Mouse (Mus musculus) stomach, embryonic 15.5 days (tissue): ENCODE data around the gene Erich3. TPM values are rescaled to one million over a fixed set of nuclear protein-coding genes. Genes with fewer than 3 reads are reported as not detected.

ENCODE experiments used
- ATAC-seq: fragments of 200-750 bp; cut with Nextera tagmentation; 2 replicates; pipeline ENCODE4 v1.8.0; 2017; ENCODE audit warnings: low read depth, moderate number of reproducible peaks, moderate TSS enrichment; ENCODE audit not compliant: insufficient read depth, low FRiP score
- H3K27ac ChIP-seq: fragments of 300-500 bp; sonication (generic); 2 replicates; pipeline ENCODE4 v1.5.1; 2015; ENCODE audit warnings: mild to moderate bottlenecking, inconsistent platforms
- H3K27me3 ChIP-seq: fragments of 300-500 bp; sonication (generic); replicated peaks from 2 replicates; pipeline ENCODE4 v1.6.1; 2015; ENCODE audit warnings: inconsistent platforms
- H3K36me3 ChIP-seq: fragments of 300-500 bp; sonication (generic); 2 replicates; pipeline ENCODE4 v1.6.1; 2015; ENCODE audit warnings: inconsistent platforms
- H3K4me1 ChIP-seq: fragments of 300-500 bp; sonication (generic); 2 replicates; pipeline ENCODE4 v1.6.1; 2015; ENCODE audit warnings: inconsistent platforms
- H3K4me2 ChIP-seq: fragments of 300-500 bp; sonication (generic); 2 replicates; pipeline ENCODE4 v1.6.1; 2015; ENCODE audit warnings: mild to moderate bottlenecking, inconsistent platforms
- H3K4me3 ChIP-seq: fragments of 300-500 bp; sonication (generic); replicated peaks from 2 replicates; pipeline ENCODE4 v1.5.1; 2015; ENCODE audit warnings: inconsistent platforms
- H3K9ac ChIP-seq: fragments of 300-500 bp; sonication (generic); 2 replicates; pipeline ENCODE4 v1.6.1; 2015; ENCODE audit warnings: inconsistent platforms
- H3K9me3 ChIP-seq: fragments of 300-500 bp; sonication (generic); 2 replicates; pipeline ENCODE4 v1.6.1; 2016; ENCODE audit warnings: inconsistent platforms
- WGBS: fragments of 180-500 bp; shearing (Covaris S2); methylation state at CpG from one replicate; pipeline ENCODE4 v1.1.7; 2015; 5-methylcytosine and 5-hydroxymethylcytosine counted together
- polyA plus RNA-seq: library from polyadenylated mRNA; unstranded; fragments of >200 nt; fragmentation: Nextera tagmentation; extraction: Ambion mirVana; gene quantifications from 2 replicates; pipeline ENCODE4 v1.2.1, GENCODE M21; 2015

Gene Erich3
- polyA plus RNA-seq, 1 experiment from 2014 or later, result 0.10 TPM

GRCm38 (mm10) chr3:154741496-154741895 is 77.8 kb downstream of the Erich3 start:
- WGBS, result 66% methylated on average over 5 of the region's 5 CpGs
- no peak overlapping the region for H3K4me2 ChIP-seq
- no peak for ATAC-seq

GRCm38 (mm10) chr3:154742927-154743326 is 79.3 kb downstream of the Erich3 start:
- Histone ChIP-seq H3K27ac (no peak overlapping the region), H3K9ac (no peak overlapping the region), H3K4me3 (no peak overlapping the region), H3K4me2 (no peak overlapping the region), H3K4me1 (no peaks in the 10 kb centered on the region), H3K27me3 (no peaks in the 10 kb centered on the region), H3K9me3 (no peaks in the 10 kb centered on the region), H3K36me3 (no peaks in the 10 kb centered on the region)
- ATAC-seq, result no peak
- WGBS, result 56% methylated on average over 5 of the region's 5 CpGs

More at GRCm38 (mm10) chr3:154741496-154741895, 77.8 kb downstream of the Erich3 start:
- Histone ChIP-seq H3K36me3 (no peaks in the 10 kb centered on the region), H3K4me3 (no peak overlapping the region), H3K27ac (no peak overlapping the region), H3K9ac (no peak overlapping the region), H3K4me1 (no peaks in the 10 kb centered on the region), H3K27me3 (no peaks in the 10 kb centered on the region), H3K9me3 (no peaks in the 10 kb centered on the region)

GRCm38 (mm10) chr3:154744317-154744716 is 80.7 kb downstream of the Erich3 start:
- H3K27me3 ChIP-seq, result no peaks in the 10 kb centered on the region
- 84% methylated on average over 2 of the region's 2 CpGs for WGBS

DNA sequence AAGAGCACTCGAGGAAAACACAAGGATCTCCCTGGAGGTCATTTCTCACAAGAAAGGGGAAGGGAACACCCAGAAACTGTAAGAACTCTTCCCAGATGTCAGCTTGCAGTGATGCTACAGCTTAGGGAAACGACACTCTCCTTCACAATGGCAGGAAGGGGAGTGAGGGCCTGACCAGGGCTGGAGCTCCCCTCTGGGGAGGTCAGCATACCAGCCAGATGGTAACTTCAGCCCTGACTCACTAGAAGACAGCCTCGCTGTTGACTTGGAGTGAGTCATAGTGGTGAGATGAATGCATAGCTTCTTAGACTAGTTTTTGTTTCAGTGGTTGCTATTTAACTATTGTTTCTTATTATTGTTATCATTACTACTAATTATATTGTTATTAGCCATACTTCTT is 90.8 kb downstream of the Erich3 start:
- Histone ChIP-seq H3K27ac (no peak overlapping the region), H3K9ac (no peak overlapping the region), H3K4me2 (no peak overlapping the region), H3K36me3 (no peaks in the 10 kb centered on the region), H3K9me3 (no peaks in the 10 kb centered on the region), H3K4me3 (no peak overlapping the region), H3K4me1 (no peaks in the 10 kb centered on the region), H3K27me3 (no peaks in the 10 kb centered on the region)
- ATAC-seq, result no peak
- 39% methylated on average over 3 of the region's 3 CpGs for WGBS

More at GRCm38 (mm10) chr3:154744317-154744716, 80.7 kb downstream of the Erich3 start:
- H3K9ac ChIP-seq, result no peak overlapping the region
- H3K4me3 ChIP-seq, result no peak overlapping the region
- H3K36me3 ChIP-seq, result no peaks in the 10 kb centered on the region
- no peak overlapping the region for H3K27ac ChIP-seq
- ATAC-seq, result no peak
- no peaks in the 10 kb centered on the region for H3K9me3 ChIP-seq
- H3K4me1 ChIP-seq, result no peaks in the 10 kb centered on the region
- no peak overlapping the region for H3K4me2 ChIP-seq

DNA sequence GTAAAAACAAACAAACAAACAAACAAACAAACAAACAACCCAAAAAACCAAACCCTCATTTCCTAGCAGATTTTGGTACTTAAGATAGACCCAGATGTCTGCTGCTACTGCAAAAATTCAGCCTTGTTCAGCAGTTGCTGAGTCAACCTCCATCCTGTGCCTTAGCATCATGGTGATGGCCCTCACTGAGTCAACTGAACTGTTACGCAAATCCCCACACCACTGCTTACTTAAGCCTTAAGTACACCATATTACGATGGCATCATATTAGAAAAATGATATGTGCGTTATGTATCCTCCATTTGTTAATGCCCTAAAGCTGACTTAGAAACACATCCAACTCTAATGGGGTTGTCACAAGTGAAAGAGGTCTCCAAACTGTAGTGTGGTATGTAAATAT is 91.6 kb downstream of the Erich3 start:
- 72% methylated on average over 3 of the region's 3 CpGs for WGBS
- Histone ChIP-seq H3K9ac (no peak overlapping the region), H3K9me3 (no peaks in the 10 kb centered on the region), H3K4me1 (no peaks in the 10 kb centered on the region), H3K4me2 (no peak overlapping the region), H3K36me3 (no peaks in the 10 kb centered on the region), H3K27me3 (no peaks in the 10 kb centered on the region), H3K27ac (no peak overlapping the region), H3K4me3 (no peak overlapping the region)
- no peak for ATAC-seq

- H3K36me3 ChIP-seq, result no peaks in the 10 kb centered on the region
- no peaks in the 10 kb centered on the region for H3K27me3 ChIP-seq
- no peaks in the 10 kb centered on the region for H3K9me3 ChIP-seq
- no peak overlapping the region for H3K4me3 ChIP-seq
- no peak overlapping the region for H3K9ac ChIP-seq
- 69% methylated on average over 3 of the region's 3 CpGs for WGBS
- no peak for ATAC-seq
- H3K4me2 ChIP-seq, result no peak overlapping the region
- H3K27ac ChIP-seq, result no peak overlapping the region
- H3K4me1 ChIP-seq, result no peaks in the 10 kb centered on the region
Measured at GRCm38 (mm10) chr3:154758089-154758488, 94.4 kb downstream of the Erich3 start.

GRCm38 (mm10) chr3:154761108-154761507 is 97.4 kb downstream of the Erich3 start:
- no peak for ATAC-seq
- Histone ChIP-seq H3K4me1 (no peaks in the 10 kb centered on the region), H3K9me3 (no peaks in the 10 kb centered on the region), H3K36me3 (no peaks in the 10 kb centered on the region), H3K27me3 (no peaks in the 10 kb centered on the region), H3K4me3 (no peak overlapping the region), H3K9ac (no peak overlapping the region), H3K4me2 (no peak overlapping the region), H3K27ac (no peak overlapping the region)
- WGBS, result 77% methylated on average over 3 of the region's 3 CpGs

DNA sequence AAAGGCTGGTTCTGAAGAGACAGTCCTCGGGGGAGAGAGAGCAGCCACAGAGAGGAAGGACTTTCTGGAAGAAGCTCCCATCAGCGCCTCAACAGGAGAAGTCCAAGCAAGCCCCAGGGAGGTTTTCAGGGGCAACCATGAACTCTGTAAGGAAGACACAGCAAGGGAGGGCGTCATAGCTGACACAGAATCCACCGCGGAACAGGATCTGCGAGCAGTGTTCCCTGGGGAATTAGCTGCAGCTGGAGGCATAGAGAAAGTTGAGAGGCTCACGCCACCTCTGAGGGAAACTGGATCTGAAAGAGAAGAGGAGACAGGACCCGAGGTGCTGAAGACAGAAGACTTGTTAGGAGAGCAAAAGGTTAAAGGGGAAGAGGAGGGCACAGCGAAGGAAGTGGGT is 99.7 kb downstream of the Erich3 start:
- H3K9ac ChIP-seq, result no peak overlapping the region
- H3K27ac ChIP-seq, result no peak overlapping the region
- no peaks in the 10 kb centered on the region for H3K36me3 ChIP-seq
- no peak for ATAC-seq
- H3K4me1 ChIP-seq, result no peaks in the 10 kb centered on the region
- no peaks in the 10 kb centered on the region for H3K9me3 ChIP-seq
- no peak overlapping the region for H3K4me3 ChIP-seq
- no peaks in the 10 kb centered on the region for H3K27me3 ChIP-seq
- WGBS, result 54% methylated on average over 9 of the region's 9 CpGs
- H3K4me2 ChIP-seq, result no peak overlapping the region

DNA sequence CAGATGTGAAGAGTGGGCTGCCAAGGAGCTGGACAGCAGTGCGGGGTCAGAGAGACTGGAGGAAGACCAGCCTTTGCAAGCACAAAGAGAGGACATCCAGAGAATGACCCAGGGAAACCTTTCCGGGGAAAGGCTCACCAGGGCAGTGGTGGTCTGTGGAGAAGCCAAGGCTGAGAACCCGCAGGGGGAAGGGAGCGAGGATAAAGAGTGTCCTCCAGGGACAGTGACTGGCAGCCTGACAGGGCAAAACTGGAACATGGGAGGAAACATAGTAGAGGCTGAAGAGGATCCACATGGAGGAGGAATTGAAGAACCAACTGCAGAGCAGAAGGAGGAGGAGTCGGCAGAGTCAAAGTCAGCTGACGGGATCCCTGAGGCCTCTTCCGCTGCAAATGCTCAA is 100.5 kb downstream of the Erich3 start:
- Histone ChIP-seq H3K4me1 (no peaks in the 10 kb centered on the region), H3K4me3 (no peak overlapping the region), H3K27me3 (no peaks in the 10 kb centered on the region), H3K9me3 (no peaks in the 10 kb centered on the region), H3K36me3 (no peaks in the 10 kb centered on the region), H3K9ac (no peak overlapping the region), H3K27ac (no peak overlapping the region), H3K4me2 (no peak overlapping the region)
- 75% methylated on average over 7 of the region's 7 CpGs for WGBS
- peak; percentile 27; the same call in 1 of the 2 replicates for ATAC-seq

GRCm38 (mm10) chr3:154766321-154766720 is 102.7 kb downstream of the Erich3 start:
- ATAC-seq, result no peak
- Histone ChIP-seq H3K27me3 (no peaks in the 10 kb centered on the region), H3K27ac (no peak overlapping the region), H3K36me3 (no peaks in the 10 kb centered on the region), H3K4me1 (no peaks in the 10 kb centered on the region), H3K4me3 (no peak overlapping the region), H3K4me2 (no peak overlapping the region), H3K9me3 (no peaks in the 10 kb centered on the region), H3K9ac (no peak overlapping the region)
- 87% methylated on average over 4 of the region's 4 CpGs for WGBS

GRCm38 (mm10) chr3:154771651-154772050 is 108.0 kb downstream of the Erich3 start:
- H3K27me3 ChIP-seq, result no peaks in the 10 kb centered on the region
- WGBS, result 83% methylated on average over 2 of the region's 2 CpGs

DNA sequence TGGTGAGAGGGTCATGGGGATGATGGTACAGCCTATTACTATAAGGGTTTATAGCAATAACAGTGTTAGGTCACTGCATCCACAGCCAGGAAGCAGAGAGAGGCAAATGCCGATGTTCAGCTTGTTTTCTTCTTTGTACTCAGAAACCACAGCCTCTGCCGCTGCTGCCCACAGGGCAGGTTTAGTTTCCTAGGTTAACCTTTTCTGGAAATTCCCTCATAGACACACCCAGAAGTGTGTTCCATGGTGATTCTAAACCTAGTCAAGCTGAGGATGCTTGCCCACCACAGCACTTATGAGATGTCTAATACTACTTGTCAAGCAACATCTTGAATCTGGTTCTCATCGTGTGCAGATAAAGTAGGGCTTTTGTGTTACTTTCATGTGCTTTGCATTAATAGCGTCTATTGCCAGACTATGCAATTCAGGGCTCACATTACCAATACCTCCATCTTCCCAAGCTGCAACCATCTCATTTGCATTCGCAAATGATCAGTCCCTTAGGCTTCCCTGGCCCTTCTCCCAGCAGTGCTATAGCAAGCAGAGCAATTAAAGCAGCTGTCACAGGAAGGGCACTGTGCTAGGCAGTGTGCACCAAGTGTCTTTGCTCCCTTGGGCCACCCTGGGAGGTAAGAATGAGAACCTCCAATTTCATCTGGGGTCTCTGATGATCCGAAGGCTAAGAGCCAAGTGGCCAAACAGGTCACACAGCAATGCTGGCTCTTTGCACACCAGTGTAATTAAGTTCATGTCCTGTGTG is 115.4 kb downstream of the Erich3 start:
- WGBS, result 72% methylated on average over 6 of the region's 6 CpGs

More at GRCm38 (mm10) chr3:154771651-154772050, 108.0 kb downstream of the Erich3 start:
- ATAC-seq, result no peak
- H3K4me1 ChIP-seq, result no peaks in the 10 kb centered on the region
- H3K36me3 ChIP-seq, result no peaks in the 10 kb centered on the region
- no peak overlapping the region for H3K9ac ChIP-seq
- H3K9me3 ChIP-seq, result no peaks in the 10 kb centered on the region
- H3K27ac ChIP-seq, result no peak overlapping the region
- H3K4me2 ChIP-seq, result no peak overlapping the region
- H3K4me3 ChIP-seq, result no peak overlapping the region

More for the DNA sequence above, 115.4 kb downstream of the Erich3 start:
- H3K4me3 ChIP-seq, result no peak overlapping the region
- no peaks in the 10 kb centered on the region for H3K4me1 ChIP-seq
- no peak for ATAC-seq
- no peaks in the 10 kb centered on the region for H3K36me3 ChIP-seq
- H3K27ac ChIP-seq, result no peak overlapping the region
- H3K4me2 ChIP-seq, result no peak overlapping the region
- no peaks in the 10 kb centered on the region for H3K9me3 ChIP-seq
- H3K27me3 ChIP-seq, result no peaks in the 10 kb centered on the region
- no peak overlapping the region for H3K9ac ChIP-seq
